Mouse (Mus musculus) layer of hippocampus, adult 9-11 months (tissue): Measurements from ENCODE around the gene Cts3.
"Not testable (repeated sequence)": the region's sequence is repeated elsewhere in the genome, so short reads cannot be mapped to it uniquely, and the experiment has no call there.

Experiments used
- DNase-seq: peaks from one replicate; pipeline ENCODE4 v3.0.0; 2022

The Cts3 gene

GRCm38 (mm10) chr13:61570027-61570426 is at the start of gene Cts3:
TSS of gene Cts3 (minus strand) at chr13:61570127.
- no peak for DNase-seq

- not testable (repeated sequence) for DNase-seq
These were observed 1.9 kb downstream of the Cts3 start, which contains the start of gene Gm49352 for GRCm38 (mm10) chr13:61568074-61568473. TSS of gene Gm49352 (minus strand) at chr13:61568174.

- DNase-seq: no peak
These were observed 28.3 kb downstream of the Cts3 start, which contains the start of gene Ctsm for GRCm38 (mm10) chr13:61541631-61542030. TSS of gene Ctsm (minus strand) at chr13:61541839.
